Mouse (Mus musculus) embryonic stem cell, embryonic (primary cell): ENCODE results near the gene Hfe2.

Experiments used
- CTCF ChIA-PET, 4 experiments: fragments of 300-600 bp in 2 of 4; fragments of 350-600 bp in 2 of 4; sonication (Branson Sonifier 250); formaldehyde crosslinking; loops; one replicate each; lab custom pipeline; 2022; ENCODE audit warnings: inconsistent platforms in 2 of 4; lab: Charles Lee
- POLR2A ChIA-PET, 4 experiments: fragments of 300-600 bp in 2 of 4; fragments of 350-600 bp in 2 of 4; sonication (Branson Sonifier 250); formaldehyde crosslinking; loops; one replicate each; lab custom pipeline; 2022; ENCODE audit warnings: antibody characterized with exemption in 4 of 4, inconsistent platforms in 1 of 4; lab: Charles Lee

Gene Hfe2

DNA sequence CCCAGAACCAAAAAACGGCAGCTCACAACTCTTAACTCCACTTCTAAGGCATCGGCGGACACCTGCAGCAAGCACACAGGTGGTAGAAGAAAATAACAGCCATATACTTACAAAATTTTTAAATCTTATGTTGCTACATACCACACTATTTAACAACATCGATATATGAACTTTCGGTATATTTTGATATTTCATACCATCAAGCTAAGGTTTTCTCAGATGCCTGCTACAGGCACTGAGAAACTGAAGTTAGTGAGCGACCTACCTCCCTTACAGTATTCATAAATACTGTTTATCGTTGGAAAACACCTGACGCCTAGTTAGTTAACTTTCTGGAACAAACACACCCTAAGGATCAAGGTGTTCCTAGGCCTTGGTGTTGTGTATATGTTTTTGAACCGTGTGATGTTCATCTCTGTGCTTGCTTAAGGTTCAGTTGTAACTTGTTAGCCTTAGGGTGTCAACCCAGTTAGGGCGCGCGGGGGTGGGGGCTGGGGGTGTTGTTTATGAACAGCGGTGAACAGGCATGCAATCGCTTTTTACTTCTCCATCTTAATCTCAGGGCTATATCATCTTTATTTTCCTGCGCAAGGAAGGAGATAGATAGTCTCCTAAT, 31.1 kb downstream of the Hfe2 start:
- ChIA-PET POLR2A (interaction anchor here in 3 of 4 experiments (0.5 to 26.7 kb wide), 15 partner anchors 9 to 658 kb away, joined by 3 to 969 read pairs (median 7); partner anchors contain the start of genes Gm16253 (in 3 of the 3), Polr3gl (in 2 of the 3) and Rbm8a (in 1 of the 3)), CTCF (interaction anchor here in 3 of 4 experiments (0.6 to 2.5 kb wide), 3 partner anchors 12 to 216 kb away, joined by 4 to 9 read pairs (median 7); no protein-coding TSS in a partner anchor)

GRCm38 (mm10) chr3:96556651-96557635, 32.0 kb downstream of the Hfe2 start:
- POLR2A ChIA-PET, result interaction anchor here (0.5 to 26.7 kb wide), 60 partner anchors 8 to 657 kb away, joined by 3 to 969 read pairs (median 4); partner anchors contain the start of genes Gm16253 (in 3 of the 4), Polr3gl (in 3 of the 4), Rbm8a (in 3 of the 4) and Hist2h2bb (in 2 of the 4)
- CTCF ChIA-PET, result interaction anchor here in 2 of 4 experiments (0.6 to 2.5 kb wide), 3 partner anchors 13 to 23 kb away, joined by 3 to 9 read pairs (median 3); partner anchors contain the start of gene Gm16253 (in 1 of the 2)

DNA sequence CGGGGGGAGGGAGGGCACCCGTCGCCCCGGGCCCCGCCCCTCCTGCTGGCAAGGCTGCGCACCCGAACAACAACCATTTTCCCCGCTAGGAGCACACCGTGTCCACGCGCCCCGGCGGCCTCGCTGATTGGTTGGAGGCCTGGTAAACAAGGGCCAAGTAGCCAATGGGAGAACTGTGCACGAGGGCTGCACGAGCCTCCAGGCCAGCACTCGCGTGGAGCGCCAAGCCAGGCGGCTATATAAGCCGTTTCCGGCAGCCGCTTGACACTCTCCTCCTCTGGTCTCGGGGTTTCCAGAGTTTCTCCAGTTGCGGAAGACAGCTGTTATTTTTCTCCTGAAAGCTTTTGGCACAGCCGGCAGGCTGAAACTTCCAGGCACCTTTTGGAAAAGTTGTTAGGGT, 32.7 kb downstream of the Hfe2 start, which contains the start of gene Txnip:
TSS of gene Txnip (plus strand) at position 264 of the 400 bp plus-strand sequence.
- POLR2A ChIA-PET, result interaction anchor here (0.6 to 26.7 kb wide), 73 partner anchors 9 to 338 kb away, joined by 3 to 969 read pairs (median 4); partner anchors contain the start of genes Gm16253 (in 4 of the 4), Polr3gl (in 3 of the 4), Rbm8a (in 3 of the 4) and Ankrd34a (in 2 of the 4)
- CTCF ChIA-PET, result interaction anchor here (0.6 to 2.5 kb wide), 6 partner anchors 12 to 106 kb away, joined by 3 to 9 read pairs (median 4); partner anchors contain the start of gene Gm16253 (in 1 of the 4)

GRCm38 (mm10) chr3:96558159-96558558, 33.2 kb downstream of the Hfe2 start:
- CTCF ChIA-PET, result interaction anchor here in 3 of 4 experiments (0.7 to 2.5 kb wide), 4 partner anchors 22 to 105 kb away, joined by 3 to 9 read pairs (median 4); no protein-coding TSS in a partner anchor
- POLR2A ChIA-PET, result interaction anchor here (0.6 to 26.7 kb wide), 73 partner anchors 8 to 339 kb away, joined by 3 to 969 read pairs (median 4); partner anchors contain the start of genes Gm16253 (in 4 of the 4), Polr3gl (in 3 of the 4), Rbm8a (in 3 of the 4) and Ankrd34a (in 2 of the 4)

- POLR2A ChIA-PET, result interaction anchor here in 3 of 4 experiments (0.6 to 26.7 kb wide), 21 partner anchors 8 to 233 kb away, joined by 3 to 969 read pairs (median 4); partner anchors contain the start of genes Gm16253 (in 3 of the 3), Polr3gl (in 2 of the 3), Ankrd34a (in 1 of the 3) and Lix1l (in 1 of the 3)
- CTCF ChIA-PET, result interaction anchor here in 1 of 4 experiments (1.5 kb wide), 1 partner anchor 21 kb away, joined by 5 read pairs; no protein-coding TSS in a partner anchor
These were observed 33.8 kb downstream of the Hfe2 start for GRCm38 (mm10) chr3:96558668-96559196.

DNA sequence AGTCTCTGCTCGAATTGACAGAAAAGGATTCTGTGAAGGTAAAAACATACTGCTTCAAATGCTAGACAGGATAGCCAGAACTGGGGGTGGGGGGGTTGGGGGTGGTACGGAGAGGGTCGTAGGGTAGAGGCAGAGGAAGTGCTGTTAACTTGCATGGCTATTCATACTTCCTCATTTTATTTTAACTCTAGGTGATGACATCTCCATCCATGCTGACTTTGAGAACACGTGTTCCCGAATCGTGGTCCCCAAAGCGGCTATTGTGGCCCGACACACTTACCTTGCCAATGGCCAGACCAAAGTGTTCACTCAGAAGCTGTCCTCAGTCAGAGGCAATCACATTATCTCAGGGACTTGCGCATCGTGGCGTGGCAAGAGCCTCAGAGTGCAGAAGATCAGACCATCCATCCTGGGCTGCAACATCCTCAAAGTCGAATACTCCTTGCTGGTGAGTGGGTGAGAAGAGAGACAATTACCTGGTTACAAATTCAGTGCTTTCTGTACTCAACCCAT, 34.5 kb downstream of the Hfe2 start:
- CTCF ChIA-PET, result interaction anchor here in 1 of 4 experiments (1.5 kb wide), 1 partner anchor 21 kb away, joined by 5 read pairs; no protein-coding TSS in a partner anchor
- POLR2A ChIA-PET, result interaction anchor here in 3 of 4 experiments (0.6 to 26.7 kb wide), 18 partner anchors 9 to 116 kb away, joined by 3 to 969 read pairs (median 4); partner anchors contain the start of genes Gm16253 (in 3 of the 3), Polr3gl (in 1 of the 3) and Rbm8a (in 1 of the 3)

- ChIA-PET CTCF (interaction anchor here in 2 of 4 experiments (1.1 to 2.7 kb wide), 4 partner anchors 17 to 133 kb away, joined by 3 to 24 read pairs (median 10); partner anchors contain the start of gene Gm16253 (in 1 of the 2)), POLR2A (interaction anchor here in 3 of 4 experiments (0.6 to 26.7 kb wide), 28 partner anchors 10 to 136 kb away, joined by 3 to 969 read pairs (median 6); partner anchors contain the start of genes Gm16253 (in 3 of the 3), Rbm8a (in 2 of the 3), Pias3 (in 1 of the 3) and Polr3gl (in 1 of the 3))
These were observed 35.2 kb downstream of the Hfe2 start for GRCm38 (mm10) chr3:96559911-96560850.

DNA sequence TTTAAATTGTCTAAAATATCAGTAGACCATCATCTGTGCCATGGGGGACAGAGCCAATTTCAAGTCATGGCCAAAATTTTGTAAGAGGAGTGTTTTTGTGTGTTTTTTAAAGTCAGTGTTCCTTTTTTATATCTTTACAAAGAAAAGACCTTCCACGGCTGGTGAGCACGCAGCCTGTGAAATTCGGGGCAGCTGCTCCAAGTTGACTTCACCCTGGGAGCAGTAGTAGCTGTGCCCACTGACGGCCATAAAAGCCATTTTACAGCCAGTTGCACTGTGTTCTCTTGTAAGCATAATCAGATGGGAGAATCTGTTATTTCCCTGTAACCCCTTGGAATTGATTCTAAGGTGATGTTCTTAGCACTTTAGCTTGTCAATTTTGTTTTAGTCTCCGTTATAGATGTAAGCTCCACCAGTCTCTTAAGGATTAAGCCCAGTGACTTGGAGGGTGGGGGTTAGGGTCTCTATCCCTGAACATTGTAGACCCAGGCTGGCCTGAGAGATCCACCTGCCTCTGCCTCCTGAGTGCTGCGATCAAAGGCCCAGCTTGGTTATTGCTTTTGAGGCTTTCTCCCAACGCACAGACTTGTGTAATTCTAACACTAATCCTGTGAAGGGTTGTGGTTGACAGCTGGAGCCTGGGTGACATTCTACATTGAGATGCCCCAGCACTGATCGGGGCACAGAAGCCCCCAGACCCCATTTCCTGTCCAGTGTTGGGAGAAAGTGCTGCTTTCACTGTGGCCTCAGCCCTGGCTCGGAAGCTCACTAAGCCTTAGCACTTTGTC, 36.1 kb downstream of the Hfe2 start:
- ChIA-PET POLR2A (interaction anchor here in 3 of 4 experiments (0.6 to 26.7 kb wide), 43 partner anchors 2 to 702 kb away, joined by 3 to 969 read pairs (median 6); partner anchors contain the start of genes Gm16253 (in 3 of the 3), Rbm8a (in 3 of the 3), Lix1l (in 2 of the 3) and Polr3gl (in 2 of the 3)), CTCF (interaction anchor here in 3 of 4 experiments (1.1 to 3.0 kb wide), 7 partner anchors 10 to 132 kb away, joined by 3 to 24 read pairs (median 6); partner anchors contain the start of genes Gm16253 (in 1 of the 3) and Polr3gl (in 1 of the 3))

DNA sequence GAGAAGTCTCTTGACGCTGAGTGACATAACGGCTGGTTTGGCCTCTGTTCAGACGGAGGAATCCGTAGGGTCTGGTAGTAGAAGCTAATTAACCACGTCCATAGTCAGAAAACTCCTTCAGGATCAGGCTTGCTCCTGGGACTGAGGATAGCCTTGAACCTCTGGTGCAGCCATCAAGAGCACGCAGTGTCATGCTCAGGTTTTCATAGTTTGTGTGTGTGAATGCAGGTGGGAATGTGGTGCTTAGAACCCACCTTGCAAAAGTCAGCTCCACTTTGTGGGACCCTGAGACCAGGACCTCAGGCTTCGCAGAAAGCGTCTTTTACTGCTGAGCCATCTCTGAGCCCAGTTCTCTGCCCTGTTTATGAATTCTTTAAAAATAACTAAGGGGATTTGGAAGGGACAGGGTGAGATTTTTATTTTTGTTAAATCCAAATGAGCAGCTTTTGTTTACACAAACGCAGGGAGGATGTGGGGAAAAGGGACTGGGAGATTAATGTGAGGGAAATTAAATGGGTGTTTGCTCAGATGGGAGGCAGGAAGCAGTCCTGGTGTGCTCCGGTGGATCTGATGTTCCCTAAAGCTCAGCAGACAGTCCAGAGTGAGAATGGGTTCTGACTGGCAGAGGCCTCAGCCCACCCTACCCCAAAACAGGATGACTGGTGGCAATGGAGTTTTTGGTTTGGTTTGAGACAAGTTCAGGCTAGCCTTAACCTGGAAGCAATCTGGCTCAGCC, 37.1 kb downstream of the Hfe2 start:
- ChIA-PET CTCF (interaction anchor here in 3 of 4 experiments (1.2 to 3.0 kb wide), 8 partner anchors 11 to 32 kb away, joined by 3 to 24 read pairs (median 5); partner anchors contain the start of genes Polr3gl (in 2 of the 3) and Gm16253 (in 1 of the 3)), POLR2A (interaction anchor here in 3 of 4 experiments (0.5 to 26.7 kb wide), 54 partner anchors 3 to 312 kb away, joined by 3 to 969 read pairs (median 4); partner anchors contain the start of genes Gm16253 (in 3 of the 3), Lix1l (in 3 of the 3), Polr3gl (in 3 of the 3) and Rbm8a (in 3 of the 3))

DNA sequence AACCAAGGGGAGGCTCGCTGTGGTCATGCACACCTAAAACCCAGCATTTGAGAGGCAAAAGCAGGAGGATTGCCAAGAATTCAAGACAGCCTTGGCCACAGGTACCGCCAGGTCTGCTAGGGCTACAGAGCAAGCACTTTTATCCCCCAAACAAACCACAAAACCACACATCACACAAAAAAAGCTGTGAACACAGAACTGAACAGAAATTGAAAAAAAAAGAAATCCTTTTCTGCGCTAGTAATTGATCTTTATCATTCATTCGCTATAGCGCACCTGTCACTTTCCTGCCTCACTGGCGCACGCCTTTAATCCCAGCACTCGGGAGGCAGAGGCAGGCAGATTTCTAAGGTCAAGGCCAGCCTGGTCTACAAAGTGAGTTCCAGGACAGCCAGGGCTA, 38.3 kb downstream of the Hfe2 start:
- POLR2A ChIA-PET, result interaction anchor here in 3 of 4 experiments (0.7 to 26.7 kb wide), 18 partner anchors 4 to 133 kb away, joined by 3 to 969 read pairs (median 6); partner anchors contain the start of genes Gm16253 (in 3 of the 3), Rbm8a (in 3 of the 3), Gm42957 (in 1 of the 3) and Lix1l (in 1 of the 3)
- CTCF ChIA-PET, result interaction anchor here in 3 of 4 experiments (1.3 to 3.0 kb wide), 6 partner anchors 13 to 31 kb away, joined by 3 to 24 read pairs (median 8); partner anchors contain the start of gene Polr3gl (in 1 of the 3)

DNA sequence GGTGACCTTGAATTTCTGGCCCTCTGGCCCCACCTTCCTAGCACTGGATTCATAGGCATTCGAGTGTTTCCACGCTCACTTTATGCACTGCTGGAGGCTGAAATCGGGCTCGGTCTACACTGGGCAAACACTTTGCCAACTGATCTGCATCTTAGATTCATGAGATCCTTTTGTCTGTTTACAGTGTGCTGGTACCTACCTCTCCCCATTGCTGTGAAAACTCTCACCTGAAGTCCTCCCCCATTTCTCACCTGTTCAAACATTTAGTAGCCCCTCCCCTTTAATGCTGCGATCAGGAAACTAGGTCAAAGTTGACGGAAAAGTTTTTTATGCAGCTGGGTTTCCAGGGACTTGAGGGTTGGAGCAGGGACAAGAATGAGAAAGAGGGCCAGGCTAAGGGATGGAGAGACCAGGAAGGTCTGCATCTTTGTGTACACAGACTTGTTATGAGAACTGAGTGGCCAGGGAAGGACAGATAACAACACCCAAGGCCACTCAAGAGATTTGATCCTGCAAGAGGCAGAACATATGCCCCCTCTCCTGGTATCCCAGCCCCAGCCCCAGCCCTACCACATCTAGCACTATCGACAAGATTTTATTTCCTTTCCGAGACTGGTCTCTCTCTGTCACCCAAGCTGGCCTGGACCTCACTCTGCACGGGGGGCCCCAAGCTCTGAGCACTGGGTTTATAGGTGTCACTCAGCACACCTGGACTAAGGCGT, 39.1 kb downstream of the Hfe2 start:
- POLR2A ChIA-PET, result interaction anchor here in 3 of 4 experiments (0.7 to 26.7 kb wide), 19 partner anchors 5 to 345 kb away, joined by 3 to 969 read pairs (median 6); partner anchors contain the start of genes Gm16253 (in 3 of the 3), Rbm8a (in 3 of the 3), Bola1 (in 1 of the 3) and Hist2h2ab (in 1 of the 3)
- CTCF ChIA-PET, result interaction anchor here (0.7 to 3.0 kb wide), 7 partner anchors 13 to 81 kb away, joined by 3 to 15 read pairs (median 5); partner anchors contain the start of genes Gm16253 (in 2 of the 4) and Itga10 (in 1 of the 4)

DNA sequence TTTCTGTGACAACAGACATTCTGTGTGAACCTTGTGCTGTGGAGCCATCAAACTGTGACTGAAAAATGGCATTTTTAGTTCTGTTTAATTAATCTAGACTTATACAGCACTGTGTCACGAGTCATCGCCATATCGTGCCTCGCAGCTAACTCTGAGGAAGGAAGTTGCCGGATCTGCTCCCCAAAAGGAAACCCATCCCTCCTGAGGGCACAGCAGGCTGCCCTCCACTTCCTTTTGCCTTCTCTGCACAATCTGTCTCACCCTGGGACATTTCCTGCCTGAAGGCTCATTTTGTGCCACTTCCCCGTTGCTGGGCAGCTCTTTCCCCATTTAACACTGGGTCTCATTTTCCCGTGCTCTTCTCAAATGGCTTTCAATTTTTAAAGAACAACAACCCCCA, 39.7 kb downstream of the Hfe2 start:
- ChIA-PET CTCF (interaction anchor here (0.6 to 2.5 kb wide), 12 partner anchors 12 to 1046 kb away, joined by 3 to 15 read pairs (median 4); partner anchors contain the start of genes Gm16253 (in 2 of the 4) and Itga10 (in 1 of the 4)), POLR2A (interaction anchor here in 3 of 4 experiments (0.5 to 26.7 kb wide), 28 partner anchors 6 to 1536 kb away, joined by 3 to 969 read pairs (median 3); partner anchors contain the start of genes Gm16253 (in 3 of the 3), Rbm8a (in 3 of the 3), Bola1 (in 1 of the 3) and Hist2h2ab (in 1 of the 3))
